Mouse (Mus musculus): ENCODE measurements around the gene Sept8.

The Sept8 gene

DNA sequence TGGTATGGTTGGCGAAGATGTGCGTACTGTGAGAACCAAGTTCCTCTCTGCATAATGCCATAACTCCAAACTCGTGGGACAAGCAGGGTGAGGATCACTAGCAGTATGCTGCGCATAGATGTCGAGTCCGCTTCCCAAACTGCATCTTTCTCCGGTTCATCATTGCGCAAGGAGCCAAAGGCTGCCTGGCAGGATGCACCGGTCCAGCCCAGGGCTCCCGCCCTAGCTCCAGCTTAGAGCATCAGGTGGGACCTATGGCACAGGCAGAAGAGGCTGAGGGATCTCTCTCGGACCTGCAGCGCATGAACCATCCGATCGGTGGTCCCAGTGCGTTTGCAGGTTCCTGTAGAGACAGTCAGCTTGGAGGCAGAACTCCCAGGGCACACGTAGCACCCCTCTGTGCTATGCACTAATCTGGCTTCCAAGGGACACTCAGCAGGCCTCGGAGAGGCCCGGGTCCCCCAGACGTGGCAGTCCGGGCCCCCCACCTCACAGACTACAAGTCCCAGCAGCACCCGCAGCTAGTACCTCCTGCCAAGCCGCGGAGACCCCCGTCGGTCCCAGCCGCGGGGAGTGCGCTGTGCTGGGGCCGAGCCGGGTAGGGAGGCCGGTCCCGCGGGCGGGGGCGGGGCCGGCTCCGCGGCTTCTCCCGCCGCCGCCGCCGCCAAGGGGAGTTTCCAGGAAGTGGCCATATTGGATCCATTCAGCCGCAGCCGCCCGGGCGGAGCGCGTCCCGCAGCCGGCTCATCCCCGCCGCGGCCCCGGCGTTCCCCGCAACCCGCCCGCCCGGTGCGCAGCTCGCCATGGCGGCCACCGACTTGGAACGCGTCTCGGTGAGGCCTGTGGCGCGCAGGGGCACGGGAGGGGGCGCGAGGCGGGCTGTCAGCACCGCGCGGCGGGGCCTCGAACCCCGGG lies at the start of gene Sept8:
Sept8 (plus strand) TSS at position 51 of the 915 bp plus-strand sequence.
- peak; percentile 9 to 18 for DNase-seq (ENCODE audit: low read depth in 2 of 2, low spot score in 2 of 2)

DNA sequence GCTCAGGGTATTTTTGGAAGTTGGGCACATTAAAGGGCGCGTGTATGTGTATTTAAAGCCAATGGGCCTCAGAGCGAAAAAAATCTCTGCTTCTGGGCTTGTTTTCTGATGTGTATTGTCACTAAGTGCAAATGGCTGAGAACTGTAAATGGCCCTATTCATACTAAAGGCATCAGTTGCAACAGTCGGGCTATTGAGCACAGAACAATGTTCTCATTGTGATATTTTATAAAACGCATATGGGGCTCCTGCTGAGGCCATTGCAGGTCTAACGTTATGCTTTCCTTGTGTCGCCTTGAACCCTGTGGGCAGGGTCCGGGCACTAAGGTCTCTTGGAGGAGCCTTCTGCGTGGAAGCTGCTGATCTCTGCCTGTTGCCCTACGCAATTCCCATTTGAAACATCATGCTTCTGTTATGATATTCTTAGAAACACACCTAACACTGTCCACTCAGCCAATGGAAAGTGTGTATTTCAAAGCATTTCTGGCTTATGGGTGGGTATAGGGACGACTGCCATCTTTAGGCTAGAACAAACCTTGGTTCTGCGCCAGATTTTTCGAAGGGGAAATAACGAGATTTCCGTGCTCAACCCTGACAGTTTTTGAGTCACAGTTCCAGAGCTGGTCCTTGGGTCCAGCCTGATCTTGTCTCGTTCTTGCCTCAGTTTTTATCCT lies 49.6 kb upstream of the Sept8 start:
- no peak for DNase-seq (ENCODE audit: low read depth in 2 of 2, low spot score in 2 of 2)

DNA sequence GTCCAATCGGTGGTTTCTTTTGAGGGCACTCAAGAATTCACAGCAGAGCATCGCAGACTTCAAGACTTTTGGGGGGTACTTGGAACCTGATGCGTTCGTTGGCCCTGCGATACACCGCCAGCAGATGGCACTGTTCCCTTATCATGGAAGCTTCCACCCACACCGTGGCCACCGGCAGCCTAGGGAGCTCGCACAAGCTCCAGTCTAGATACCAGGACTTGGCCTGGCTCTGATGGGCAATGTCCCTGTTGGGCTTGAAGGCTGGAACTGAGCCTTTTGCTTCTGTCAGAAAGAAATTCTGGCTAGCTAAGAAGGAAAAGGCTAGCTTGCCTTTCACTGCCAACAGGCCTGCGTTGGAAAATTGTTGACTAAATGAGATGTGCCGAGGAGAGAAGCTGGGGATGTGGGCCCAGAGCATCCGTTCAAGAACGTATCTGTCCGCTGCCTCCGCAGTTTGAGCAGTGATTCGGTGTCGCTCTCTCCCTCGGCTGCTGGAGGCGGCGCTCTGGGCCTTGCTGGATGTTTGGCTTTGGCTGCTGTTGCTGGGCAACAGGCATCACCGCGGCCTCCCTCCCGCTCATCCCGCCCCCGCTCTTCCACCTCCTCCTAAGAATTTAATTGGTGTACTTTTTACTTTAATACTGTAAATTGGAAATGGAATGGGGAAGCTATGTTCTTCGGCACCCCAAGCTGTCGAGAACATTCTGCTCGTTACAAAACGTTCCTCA lies 48.9 kb upstream of the Sept8 start, which contains the start of gene Gm9837:
Gm9837 (minus strand) TSS at position 512 of the 728 bp plus-strand sequence.
- DNase-seq (ENCODE audit: low read depth in 2 of 2, low spot score in 2 of 2) = peak; percentile 72 to 85

DNA sequence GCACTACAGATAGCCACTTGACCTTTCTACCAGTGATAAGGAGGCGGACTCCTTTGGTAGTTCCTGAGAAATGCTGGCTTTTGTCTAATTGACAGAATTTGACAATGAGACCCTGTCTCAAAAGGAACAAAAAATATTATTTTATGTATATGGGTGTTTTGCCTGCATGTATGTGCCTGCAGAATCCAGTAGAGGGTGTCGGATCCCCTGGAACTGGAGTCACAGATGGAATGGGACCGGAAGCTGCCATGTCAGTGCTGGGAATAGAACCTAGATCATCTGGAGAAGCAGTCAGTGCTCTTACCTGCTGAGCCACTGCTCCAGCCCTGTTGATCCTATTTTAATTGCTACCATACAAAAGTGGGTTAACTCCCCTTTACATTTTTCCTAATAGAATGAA lies 46.3 kb upstream of the Sept8 start:
- DNase-seq (ENCODE audit: low read depth in 2 of 2, low spot score in 2 of 2) = no peak

DNA sequence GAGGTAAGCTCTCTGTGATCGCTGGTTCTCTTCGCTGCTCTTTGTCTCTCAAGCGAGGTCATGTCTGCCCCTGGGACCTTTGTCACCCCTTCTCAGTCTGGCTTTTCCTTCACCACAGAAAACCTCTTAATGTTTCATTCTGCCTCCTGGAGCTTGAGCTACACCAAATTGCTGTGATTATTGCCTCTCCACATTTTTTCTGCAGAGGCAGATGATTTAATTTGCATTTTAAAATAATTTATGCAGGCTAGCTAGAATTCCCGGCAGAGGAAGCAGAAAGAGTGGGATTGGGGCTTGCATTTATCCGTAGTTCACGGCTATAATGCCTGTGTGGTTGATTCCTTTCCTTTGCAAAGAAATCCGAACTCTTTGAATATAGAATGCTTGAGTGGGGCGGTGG lies 43.4 kb upstream of the Sept8 start:
- DNase-seq (ENCODE audit: low read depth in 2 of 2, low spot score in 2 of 2) = no peak

DNA sequence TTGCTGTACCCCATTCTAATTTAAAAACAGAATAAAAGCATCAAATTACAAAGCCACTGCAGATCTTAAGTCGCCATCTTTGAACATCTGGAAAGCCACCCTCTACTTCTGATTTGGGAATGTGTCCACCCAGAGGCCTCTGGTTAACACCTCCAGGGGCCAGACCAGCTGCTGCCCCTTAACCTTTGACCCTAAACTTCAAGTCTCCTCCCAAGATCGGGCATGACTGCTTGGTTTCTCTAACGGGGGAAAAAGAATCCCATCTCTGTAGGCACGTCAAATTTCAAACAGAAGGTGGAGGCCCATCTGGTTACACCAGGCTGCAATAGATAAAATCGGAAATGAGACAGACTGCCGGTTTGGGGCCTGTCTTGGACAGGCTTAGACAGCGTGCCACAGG lies 41.2 kb upstream of the Sept8 start:
- no peak for DNase-seq (ENCODE audit: low read depth in 2 of 2, low spot score in 2 of 2)

DNA sequence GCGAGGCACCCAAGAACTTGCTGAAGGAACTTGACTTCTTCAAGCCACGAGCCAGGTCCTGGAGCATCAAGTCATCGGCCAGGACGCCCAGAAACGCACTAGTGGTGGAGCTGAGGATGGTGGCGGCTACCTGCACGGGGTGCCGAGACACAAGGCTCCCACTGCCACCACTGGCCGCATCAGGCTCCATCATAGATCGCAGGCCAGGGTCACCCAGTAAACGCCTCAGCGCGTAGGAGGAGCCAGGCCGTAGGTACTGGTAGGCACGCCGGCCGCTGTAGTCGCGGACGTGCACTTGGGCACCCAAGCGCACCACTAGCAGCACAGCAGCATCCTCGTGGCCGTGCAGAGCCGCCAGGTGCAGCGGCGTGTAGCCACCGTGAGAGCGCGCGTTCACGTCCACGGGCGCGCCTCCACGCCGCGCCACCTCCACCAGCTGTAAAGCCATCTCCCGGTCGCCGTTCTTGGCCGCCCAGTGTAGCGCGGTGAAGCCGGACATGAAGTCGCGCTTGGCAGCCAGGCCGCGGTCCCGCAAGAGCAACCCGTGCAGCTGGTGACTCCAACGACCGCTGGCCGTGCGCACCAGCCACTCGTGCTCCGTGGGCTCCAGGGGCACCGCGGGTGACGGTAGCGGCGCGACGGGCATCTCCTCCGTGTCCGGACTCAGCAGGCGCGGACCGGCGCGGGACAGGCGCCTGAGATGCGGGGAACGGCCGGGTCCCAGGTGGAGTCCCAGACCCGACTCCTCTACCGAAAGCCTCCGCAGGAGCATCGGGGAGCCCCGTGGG lies 40.5 kb upstream of the Sept8 start:
- no peak for DNase-seq (ENCODE audit: low read depth in 2 of 2, low spot score in 2 of 2)

DNA sequence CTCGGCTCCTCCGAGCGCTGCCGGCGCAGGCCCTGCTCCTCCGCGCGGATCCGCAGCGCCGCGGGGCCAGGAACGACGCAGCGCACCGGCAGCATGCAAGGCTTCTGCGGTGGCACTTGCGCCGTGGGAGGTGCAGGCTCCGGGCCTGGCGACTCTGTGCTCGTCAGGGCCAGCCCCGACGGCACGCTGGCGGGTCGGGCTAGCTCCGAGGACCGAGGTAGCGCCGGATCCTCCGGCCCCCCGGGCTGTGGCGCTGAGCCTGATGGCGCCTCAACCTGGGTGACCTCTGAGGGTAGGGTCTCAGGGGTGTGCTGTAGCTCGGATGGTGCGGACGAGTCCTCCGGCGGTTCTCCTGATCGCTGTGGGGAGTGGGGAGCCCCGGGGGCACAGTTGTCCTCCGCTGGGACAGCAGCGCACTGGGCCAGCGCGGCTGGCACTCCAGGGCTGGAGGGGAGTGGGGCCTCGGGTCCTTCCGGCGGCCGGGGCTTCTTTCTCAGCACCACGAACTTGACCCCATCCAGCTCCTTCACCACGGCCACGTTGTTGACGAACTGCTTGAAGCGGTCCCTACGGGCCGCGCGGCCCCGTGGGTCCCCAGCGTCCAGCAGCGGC lies 39.8 kb upstream of the Sept8 start:
- DNase-seq (ENCODE audit: low read depth in 2 of 2, low spot score in 2 of 2) = no peak

DNA sequence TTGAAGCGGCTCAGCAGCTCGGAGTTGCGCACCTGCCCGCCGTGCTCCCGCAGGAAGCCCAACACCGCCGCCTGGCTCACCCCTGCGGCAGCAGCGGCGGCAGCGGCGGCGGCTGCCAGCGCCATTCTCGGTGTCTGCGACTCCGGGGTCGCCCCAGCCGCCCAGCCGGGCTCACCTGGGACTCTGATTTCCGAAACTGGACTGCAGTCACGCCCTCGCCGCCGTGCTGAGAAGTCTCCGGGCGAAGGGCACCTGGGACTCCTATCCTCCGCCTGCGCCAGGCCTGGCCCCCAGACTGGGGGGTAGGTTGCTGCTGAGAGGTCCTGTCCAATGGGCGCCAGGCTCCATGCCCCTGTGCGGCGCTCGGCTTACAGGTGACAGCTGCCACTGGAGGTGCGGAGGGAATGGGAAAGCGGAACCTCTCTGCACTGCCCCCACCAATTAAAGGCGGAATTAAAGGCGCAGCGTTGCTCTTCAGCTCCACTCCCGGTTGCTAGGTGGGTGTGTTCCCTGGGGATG lies 39.2 kb upstream of the Sept8 start, which contains the start of the genes Gm9945 and Sowaha:
Gm9945 (plus strand) TSS at position 384 of the 519 bp plus-strand sequence.
Sowaha (minus strand) TSS at position 492 of the 519 bp plus-strand sequence.
- no peak for DNase-seq (ENCODE audit: low read depth in 2 of 2, low spot score in 2 of 2)

DNA sequence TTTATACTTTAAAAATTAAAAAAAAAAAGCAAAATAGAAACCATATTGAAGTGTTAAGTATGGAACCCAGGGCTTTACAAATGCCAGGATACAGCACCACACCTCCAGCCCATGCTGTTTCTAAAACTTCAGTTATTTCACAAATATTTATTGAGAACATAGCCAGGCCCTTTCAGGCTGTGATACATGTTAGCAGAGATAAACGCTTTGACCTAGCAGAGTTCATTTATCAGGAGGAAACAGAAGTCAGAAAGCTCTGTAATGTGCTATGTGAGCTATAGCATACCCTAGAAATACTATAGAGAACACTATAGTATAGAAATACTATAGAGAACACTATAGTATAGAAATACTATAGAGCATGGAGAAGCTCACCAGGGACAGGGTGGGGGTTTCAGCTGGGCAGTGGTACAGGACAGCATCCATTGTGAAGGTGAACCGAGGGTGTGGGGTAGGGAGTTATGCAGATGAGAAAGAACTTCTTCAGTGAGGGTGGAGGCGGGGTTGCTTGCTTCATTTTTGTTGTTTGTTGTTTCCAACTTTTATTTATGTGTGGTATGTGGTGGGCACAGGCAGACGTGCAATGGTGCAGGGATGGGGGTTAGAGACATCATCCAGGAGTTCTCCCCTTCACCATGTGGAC lies 37.8 kb upstream of the Sept8 start:
- no peak for DNase-seq (ENCODE audit: low read depth in 2 of 2, low spot score in 2 of 2)

DNA sequence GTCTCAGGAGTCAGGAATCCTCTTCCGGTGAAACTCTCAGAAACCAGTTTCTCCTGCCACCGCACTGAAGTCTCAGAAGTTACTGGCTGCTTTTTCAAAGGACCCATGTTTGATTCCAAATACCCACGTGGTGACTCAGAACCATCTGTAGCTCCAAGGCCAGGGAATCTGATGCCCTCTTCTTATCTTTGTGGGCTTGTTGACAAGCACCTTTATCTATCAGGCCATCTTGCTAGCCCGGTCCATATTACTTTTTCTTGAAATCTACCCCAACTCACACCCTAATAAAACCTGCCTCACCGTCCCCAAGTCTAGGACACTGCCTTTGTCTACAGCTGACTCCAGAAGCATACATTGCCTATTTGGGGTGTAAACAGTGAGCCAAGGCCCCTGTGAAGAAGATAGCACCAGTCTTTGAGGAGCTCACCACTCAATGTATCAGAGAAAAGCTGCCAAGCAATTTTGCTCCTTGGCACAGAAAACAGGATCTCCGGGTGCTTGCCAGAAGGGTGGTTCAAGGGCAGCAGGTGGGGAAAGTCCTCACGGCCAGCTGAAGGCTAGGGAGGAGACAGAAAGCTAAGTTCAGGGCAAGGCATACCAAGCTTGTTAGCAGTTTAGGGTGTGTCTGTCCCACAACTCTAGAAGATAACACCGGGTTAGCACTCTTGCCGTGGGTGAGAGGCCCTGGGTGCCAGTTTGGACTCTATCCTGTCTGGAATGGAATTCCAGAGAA lies 35.7 kb upstream of the Sept8 start:
- DNase-seq (ENCODE audit: low read depth in 2 of 2, low spot score in 2 of 2) = no peak

DNA sequence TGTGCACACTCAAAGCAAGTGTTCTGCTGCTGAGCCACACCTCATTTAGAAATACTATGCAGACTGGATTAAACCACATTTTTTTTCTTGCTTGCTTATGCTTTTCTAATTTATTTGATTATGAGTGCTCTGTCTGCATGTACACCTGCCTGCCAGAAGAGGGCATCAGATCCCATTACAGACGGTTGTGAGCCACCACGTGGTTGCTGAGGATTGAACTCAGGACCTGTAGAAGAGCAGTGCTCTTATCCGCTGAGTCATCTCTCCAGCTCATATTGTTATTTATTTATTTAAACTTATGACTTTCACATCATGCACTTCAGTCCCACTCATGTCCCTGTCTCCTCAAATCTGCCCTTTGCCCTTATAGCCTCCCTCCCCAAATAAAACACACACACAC lies 33.3 kb upstream of the Sept8 start:
- no peak for DNase-seq (ENCODE audit: low read depth in 2 of 2, low spot score in 2 of 2)

DNA sequence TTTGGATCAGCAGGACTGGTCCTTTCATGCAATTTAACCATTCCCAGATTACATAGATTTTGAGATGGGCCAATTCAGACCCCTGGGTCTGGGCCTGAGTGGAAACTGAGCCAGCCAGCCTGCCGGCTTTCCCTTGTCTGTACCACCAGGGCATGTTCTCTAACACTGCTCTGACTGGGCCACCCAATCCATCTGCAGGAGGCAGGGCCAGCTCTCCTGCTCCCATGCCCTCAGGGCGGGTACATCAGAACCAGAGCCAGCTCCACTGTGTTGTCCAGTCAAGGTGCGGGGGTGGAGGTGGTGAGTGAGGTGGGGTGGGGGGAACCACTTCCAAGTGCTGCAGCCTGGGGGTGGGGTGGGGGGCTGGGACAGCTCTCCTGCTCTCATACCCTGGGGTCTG lies 32.7 kb upstream of the Sept8 start:
- no peak for DNase-seq (ENCODE audit: low read depth in 2 of 2, low spot score in 2 of 2)

DNA sequence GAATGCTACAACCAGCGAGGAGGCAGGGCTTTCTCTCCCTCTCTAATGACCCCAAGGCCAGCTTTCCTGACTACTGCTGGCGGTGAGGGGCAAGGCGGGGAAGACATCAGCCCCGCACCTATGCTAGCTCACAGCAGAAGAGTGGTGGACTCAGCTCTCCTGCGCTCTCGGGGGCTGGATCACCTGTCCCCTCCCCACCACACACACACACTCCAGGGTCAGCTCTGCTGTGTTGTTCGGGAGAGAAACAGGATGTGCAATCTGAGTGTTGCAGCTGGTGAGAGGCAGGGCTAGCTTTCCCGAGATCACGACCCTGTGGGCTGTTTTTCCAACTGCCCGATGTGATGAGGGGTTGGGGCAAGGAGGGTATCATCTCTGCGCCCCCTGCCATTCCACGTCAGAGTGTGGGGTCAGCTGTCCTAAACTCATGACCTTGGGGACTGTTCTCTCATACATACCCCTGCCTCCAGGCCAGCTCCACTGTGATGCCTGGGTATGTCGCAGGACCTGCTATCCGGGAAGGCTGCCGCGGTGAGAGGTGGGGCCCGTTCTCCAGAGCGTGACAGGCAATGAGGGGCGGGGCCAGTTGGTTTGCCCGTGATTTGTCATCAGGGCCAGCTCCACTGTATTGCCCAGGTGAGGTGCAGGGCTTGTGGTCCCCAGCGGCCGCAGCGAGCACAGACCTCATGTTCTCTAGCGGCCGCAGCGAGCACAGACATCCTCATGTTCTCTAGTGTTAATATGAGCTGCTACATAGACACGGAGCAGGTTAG lies 32.0 kb upstream of the Sept8 start:
- no peak for DNase-seq (ENCODE audit: low read depth in 2 of 2, low spot score in 2 of 2)

DNA sequence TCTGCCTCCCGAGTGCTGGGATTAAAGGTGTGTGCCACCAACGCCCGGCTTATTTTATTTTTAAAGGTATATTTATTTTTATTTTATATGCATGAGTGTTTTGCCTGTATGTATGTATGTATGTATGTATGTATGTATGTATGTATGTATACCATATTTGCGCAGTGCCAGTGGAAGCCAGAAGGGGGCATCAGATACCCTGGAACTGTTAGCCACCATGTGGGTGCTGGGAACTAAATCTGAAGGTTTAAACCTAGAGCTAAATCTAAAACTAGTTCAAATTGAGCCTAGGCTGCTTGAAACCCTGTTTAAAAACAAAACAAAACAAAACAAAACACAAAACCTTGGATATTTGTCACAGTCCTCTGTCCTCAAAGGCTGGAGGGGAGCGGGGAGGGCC lies 30.1 kb upstream of the Sept8 start:
- DNase-seq (ENCODE audit: low read depth in 2 of 2, low spot score in 2 of 2) = no peak

DNA sequence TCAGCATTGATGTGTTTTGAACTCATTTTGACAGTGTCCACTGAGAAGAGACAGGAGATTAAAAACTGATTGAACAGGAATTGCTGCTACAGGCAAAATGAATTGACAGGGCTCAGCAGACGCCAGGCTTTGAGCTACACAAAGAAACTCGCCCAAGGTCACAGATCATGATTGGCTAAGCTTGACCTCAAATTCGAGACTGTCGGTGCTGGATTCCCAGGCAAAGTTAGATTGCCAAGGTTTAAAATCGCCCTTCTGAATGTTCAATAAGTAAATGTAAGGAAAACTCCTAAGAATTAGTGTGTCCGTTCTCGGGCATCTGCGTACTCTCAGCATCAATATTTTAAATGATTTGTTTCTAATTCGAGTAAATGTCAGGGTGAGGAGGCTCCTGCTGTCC lies 29.6 kb upstream of the Sept8 start:
- no peak for DNase-seq (ENCODE audit: low read depth in 2 of 2, low spot score in 2 of 2)

DNA sequence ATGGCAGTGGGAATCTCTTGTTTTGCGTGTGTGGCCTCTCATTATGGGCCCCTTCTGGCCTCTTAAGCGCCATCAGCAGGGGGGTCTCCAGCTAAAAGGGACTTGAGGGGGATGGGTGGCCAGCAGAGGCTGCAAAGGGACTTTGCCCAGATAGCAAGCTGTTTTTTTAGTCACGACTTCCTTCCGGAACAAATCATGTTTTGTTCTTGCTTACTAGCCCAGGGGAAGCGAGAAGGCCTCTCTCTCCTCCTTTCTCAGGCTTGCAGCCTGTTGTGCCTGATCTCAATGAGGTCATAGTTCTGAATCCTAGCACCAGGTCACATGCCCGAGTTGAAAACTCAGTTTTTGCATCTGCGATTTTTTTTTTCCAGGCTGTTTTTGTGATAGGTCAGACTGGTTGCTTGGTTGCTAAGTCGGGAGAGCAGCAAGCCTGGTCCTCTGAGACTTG lies 27.1 kb upstream of the Sept8 start:
- DNase-seq (ENCODE audit: low read depth in 2 of 2, low spot score in 2 of 2) = no peak

Data from CD8-positive naive resting alpha-beta T cell, adult 2 months (primary cell).